Mouse (Mus musculus): ENCODE results near the gene Spata31d1a.
A peak's percentile ranks its signal among the peaks of the same experiment; 100 is the strongest.

Spata31d1a gene

DNA sequence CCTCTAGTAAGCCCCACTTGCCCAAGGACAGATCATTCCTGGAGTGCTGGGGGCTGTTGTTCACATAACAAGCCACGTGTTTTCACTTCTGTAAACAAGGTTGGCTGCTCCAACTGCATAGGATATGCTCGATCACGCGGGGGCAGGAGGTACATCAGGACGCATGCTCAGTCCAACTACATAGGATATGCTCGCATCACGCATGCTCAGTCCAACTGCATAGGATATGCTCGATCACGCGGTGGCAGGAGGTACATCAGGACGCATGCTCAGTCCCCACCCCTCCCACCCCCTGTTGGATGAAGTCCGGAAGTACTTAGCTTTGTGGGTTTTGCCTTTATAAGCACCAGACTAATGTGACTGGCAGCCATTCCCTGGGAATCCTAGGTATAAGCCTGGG lies 48.2 kb downstream of the Spata31d1a start:
- no peak for DNase-seq

DNA sequence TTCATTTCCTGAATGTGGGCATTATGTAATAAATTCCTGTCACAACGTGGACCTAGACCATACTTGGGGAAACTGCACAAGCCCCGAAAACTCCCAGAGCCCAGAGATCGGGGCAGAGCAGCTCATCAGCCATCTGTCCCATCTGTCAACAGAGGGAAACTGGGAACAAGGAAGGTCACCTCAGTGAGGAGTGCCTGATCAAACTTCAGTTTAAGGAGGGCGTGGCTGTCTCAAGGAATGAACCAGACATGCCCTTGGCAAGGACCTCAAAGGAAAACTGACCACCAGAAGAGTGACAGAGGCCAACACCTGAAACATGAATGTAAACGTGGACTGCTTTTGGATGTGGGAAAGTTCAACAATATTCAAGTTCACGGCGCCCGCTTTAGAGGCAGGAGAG lies 48.7 kb downstream of the Spata31d1a start:
- no peak for DNase-seq

DNA sequence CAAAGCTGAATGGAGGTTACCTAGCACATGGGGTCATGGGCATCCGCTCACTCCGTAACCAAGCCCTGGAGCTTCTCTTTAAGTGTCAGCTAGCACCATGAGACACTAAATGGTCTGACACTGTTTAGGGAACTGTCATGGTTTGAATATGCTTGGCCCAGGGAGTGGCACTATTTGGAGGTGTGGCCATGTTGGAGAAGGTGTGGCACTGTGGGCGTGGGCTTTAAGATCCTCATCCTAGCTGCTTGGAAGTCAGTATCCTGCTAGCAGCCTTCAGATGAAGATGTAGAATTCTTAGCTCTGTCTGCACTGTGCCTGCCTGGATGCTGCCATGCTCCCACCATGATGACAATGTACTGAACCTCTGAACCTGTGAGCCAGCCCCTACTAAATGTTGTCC lies 49.8 kb downstream of the Spata31d1a start:
- DNase-seq, result no peak

DNA sequence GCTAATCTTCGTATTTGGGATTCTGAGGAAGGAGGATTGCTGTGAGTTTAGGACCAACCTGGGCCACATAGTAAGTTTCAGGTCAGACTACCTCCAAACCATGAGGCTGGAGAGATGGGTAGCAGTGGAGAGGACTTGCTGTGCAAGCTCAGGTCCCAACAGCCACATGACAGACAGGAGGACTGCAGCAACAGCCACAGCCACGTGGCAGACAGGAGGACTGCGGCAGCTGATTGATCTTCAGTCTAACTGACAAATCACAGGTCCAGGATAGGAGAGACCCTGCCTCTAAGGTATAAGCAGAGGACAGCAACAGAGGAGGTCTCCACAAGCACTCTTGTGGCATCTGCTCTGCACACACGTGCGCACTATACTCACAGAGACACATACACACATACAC lies 52.3 kb downstream of the Spata31d1a start:
- no peak for DNase-seq

DNA sequence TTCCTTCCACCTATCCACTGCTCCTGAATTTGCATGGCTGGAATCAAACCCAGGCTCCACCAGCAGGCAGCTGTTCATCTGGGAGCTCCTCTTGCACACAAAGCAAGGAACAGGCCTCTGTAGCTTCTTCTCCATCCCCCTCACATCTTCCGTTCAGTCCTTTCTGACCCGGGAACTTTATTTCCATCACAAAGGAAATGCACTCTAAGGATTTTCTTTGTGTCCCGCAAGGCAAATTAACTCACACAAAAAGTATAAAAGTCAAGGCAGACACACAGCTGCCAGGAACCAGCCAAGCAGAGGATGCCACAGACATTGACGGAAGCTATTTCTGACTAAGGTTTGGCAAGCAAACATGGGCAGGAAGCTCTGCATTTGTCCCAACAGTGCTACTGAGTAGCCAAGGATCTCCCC lies 53.1 kb downstream of the Spata31d1a start:
- peak; percentile 38 for DNase-seq

DNA sequence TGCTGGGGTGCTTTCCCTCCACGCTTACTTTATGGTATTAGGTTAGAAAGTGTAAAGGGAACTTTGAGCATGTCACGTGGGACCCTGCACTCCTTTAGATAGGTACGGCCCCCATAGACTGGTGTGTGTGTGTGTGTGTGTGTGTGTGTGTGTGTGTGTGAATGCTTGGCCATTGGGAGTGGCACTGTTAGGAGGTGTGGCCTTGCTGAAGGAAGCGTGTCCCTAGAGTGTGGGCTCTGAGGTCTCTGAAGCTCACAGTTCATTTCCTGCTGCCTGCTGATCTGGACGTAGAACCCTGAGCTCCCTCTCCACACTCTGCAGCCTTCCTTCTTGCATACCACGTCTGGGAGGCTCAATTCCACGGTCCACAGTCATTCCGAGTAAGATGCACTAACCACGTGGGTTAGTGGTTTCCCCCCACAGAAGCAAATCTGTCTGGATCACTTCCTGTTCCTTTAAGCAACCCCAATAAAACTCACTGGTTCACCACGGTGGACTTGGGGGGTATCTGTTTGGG lies 53.8 kb downstream of the Spata31d1a start:
- DNase-seq, result peak; percentile 22

DNA sequence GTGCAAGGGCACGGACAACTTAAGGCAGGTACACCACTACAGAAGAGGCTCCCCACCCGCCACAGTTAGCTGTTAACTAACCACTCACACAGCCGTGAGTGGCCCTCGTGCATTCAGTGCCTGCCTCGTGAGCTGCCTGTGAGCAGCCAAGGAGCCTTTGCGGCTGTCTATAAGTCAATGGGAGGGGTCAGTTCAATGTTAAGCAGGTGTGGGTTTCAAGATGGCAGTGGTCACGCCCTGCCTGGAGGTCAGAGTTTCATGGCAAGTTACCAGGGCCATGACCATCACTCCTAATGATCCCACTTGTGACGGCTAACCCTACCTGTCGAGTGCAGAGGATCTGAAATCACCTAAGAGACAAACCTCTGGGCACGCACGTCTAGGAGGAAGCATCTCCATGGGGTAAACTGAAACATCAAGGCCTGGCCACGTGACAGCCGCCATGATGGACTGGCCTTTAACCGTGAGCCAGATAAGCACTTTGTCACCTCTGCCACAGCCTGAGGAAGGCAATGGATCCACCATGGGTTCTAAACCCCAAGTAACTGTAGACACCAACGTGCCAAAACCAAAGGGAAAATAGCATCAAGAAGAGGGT lies 54.3 kb downstream of the Spata31d1a start:
- DNase-seq, result no peak

DNA sequence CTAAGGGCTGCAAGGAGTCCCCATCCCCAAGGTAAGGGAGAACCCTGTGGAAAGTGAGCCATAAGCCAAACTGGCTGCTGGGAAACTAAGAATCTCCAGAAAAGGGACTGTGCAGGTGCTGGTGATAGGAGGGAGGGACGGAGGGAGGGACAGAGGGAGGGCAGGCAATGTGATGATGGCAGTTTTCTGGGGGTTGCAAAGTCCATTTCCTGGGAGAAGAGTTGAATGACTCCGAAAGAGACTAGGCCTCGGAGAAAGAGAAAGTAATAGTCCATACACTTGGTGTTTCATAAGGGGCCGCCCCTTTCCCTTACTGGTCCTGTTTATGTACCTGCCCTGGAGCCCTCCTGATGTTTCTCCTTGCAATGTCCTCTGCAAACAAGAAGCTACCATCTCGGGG lies 55.7 kb downstream of the Spata31d1a start:
- no peak for DNase-seq

DNA sequence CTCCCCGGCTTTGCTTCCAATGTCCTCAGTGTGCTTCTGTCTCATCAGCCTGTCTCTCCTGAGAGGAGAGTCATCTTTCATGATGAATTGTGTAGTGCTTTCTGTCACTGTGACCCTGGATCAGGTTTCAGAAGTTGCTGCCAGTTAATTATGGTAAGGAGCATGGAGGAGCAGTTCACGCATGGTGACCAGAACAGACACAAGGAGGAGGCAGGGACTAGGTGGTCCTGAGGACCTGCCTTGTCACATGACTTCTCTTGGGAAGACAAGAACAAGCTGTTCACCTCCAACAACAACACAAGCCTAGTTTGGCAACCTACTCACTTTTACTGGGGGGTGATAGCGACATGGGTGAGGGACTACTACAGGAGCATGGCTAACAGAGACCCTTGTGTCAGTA lies 57.0 kb downstream of the Spata31d1a start:
- DNase-seq, result no peak

DNA sequence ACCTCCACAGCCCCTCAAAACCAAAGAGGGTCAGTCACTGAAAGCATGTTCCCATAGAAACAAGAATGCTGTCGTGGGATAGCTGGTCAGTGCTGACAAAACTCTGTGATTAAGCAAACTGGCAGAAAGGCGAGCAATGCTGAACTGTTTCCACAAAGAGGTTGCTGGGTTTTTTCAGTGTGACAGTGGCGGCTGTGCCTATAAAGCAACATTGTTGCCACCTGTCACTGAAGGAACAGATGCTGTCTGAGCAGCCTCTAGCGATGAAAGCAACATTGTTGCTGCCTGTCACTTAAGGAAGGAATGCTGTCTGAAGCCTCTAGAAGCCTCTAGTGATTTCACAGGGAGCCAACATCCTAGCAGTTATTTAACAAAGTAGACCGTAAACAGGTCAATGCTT lies 57.5 kb downstream of the Spata31d1a start:
- no peak for DNase-seq
